Mouse (Mus musculus) adrenal gland (tissue): ENCODE data around the gene Otop2.

ENCODE experiments used
- intact Hi-C: fragments of 180-260 bp; cut with DNase I; formaldehyde crosslinking; loops from one replicate; pipeline ENCODE4 v1.15.1; 2025

Gene Otop2

DNA sequence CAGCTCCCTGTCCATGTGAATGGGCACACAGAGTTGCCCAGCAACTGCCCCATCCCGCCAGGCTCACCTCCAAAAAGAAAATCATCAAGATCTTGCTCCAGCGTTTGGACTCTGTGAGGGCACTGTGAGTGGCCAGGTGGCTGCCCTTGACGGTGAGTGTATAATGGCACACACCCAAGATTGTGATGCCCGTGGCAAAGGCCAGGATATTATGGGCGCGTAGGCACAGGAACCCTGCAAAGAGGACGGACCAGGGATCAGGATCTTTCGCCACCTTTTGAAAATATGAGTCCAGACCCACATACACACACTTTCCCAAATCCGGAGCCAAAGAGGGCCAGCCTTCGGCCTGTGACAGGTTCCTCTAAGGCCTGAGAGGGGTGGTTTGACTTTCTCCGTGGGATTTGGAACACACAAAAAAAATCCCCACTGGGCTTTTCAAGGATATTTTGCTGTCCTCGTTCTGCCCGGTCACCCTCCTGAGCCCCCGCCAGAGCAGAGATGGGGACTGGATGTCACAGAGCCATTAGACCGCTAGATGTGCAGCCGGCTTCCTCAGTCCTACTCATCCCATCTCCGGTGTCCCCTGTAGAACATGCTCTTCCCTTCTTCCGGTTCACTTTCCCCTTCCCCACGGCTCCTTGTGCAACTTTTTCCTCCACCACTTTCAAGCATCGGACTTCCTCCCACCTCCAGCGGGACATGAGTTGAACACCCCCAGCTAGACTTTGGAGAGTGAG is 10.3 kb upstream of the Otop2 start:
- intact Hi-C loops = no loop called here

- intact Hi-C loops = no loop called here
These were observed 9.6 kb upstream of the Otop2 start, which contains the start of gene Fads6 for GRCm38 (mm10) chr11:115297214-115297826. Gene Fads6, minus strand, starts transcription at chr11:115297663.

GRCm38 (mm10) chr11:115298160-115298559 is 8.8 kb upstream of the Otop2 start:
- intact Hi-C loops = no loop called here

DNA sequence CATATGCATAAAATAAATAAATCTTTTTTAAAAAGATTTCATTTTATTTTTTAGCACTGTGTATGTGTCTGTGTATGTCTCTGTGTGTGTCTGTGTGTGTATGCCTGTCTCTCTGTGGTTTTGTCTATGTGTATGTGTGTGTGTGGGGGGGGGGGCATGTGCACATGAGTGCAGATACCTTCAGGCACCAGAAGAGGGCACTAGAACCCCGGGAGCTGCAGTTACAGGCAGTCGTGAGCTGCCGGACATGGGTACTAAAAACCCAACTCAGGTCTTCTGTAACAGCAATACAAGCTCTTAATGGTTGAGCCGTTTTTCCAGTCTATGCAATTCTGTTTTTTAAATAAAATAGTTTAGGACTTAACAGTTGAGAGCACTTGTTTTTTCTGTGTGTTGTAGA is 6.2 kb upstream of the Otop2 start:
- intact Hi-C loops = no loop called here

DNA sequence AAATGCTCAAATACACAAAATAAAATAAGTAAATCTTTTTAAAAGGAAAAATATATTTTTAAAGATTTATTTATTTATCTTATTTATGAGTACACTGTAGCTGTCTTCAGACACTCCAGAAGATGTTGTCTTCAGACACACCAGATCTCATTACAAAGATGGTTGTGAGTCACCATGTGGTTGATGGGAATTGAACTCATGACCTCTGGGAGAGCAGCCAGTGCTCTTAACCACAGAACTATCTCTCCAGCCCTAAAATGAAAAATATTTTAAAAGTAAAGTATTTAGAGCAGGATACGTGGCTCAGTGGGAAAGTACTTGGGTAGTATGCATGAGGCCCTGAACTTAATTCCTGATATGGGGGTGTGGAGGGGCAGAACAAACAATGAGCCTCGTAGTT is 5.6 kb upstream of the Otop2 start:
- intact Hi-C loops = no loop called here

GRCm38 (mm10) chr11:115303167-115303566 is 3.8 kb upstream of the Otop2 start:
- intact Hi-C loops = no loop called here

DNA sequence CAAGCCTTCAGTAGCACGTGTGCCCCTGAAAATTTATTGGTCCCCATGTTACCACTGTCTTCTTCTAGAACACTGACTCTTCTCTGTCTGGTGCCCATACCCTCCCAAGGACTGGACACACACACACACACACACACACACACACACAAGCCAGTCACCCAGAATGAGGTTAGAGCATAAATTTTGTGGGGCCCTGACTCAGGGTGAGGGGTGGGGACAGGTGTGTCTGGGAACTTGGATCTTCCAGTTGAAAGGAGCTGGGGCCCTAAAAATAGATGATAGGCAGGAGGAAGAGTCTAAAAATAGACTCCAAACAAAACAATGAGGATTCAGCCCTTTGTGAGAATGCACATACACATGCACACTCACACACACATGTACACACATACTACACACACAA is 1.8 kb downstream of the Otop2 start:
- intact Hi-C loops = no loop called here

- intact Hi-C loops = no loop called here
These were observed 7.3 kb downstream of the Otop2 start for GRCm38 (mm10) chr11:115314249-115314648.

DNA sequence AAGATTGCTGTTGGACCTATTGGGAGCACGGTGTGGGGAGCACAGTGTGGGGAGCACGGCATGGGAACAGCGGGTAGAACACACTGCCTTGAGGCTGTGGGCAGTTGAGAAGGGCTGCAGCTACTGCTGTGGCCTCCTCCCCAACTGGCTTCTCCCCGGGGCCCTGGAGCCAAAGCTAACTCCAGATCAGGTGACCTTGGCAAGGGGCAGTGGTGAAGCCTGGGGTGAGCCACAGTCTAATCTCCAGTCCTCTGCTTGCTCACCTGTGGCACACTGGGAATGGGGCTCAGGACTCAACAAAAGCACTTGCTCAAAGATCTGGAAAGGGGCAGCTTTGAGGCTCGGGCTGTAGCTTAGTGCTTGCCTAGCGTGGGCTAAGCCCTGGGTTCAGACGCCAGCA is 10.2 kb downstream of the Otop2 start:
- intact Hi-C loops = no loop called here

DNA sequence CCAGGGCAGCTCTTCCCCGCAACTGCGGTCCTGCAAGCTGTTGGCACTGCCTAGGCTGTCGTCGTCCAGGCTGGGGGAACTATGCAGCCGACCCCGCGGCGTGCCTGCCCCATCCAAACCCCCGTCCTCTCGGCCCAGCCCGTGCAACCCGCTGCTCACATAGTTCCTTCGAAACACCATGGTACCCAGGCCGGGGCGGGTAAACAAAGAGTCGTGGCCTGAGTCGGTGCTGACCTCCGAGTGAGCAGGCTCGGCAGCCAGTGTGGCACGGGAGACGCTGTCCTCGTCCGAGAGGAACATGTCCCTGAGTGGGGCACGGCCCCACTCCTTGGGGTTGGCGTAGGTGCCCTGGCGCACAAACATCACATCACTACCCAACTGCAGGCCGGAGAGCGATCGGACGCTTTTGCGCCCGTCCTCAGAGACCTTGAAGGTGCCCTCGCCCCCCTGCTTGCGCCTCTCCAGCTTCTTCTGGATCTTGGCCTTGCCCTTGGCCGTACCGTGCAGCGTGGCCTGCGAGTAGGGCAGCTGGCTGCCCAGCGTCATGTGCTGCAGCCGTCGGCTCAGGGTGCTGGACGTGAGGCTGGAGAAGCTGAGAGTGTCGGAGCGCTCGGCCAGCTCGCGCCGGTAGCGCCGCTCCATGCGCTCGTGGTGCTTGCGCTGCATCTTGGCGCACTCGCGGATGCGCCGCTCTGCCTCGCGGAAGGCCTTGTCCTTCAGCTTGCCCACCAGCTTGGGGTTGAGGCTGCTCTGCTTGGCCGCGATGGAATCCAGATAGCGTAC is 11.5 kb downstream of the Otop2 start:
- intact Hi-C loops = loop anchor here (1.0 kb wide), 1 partner anchor 11 kb away; the partner anchor contains the start of gene Otop2

DNA sequence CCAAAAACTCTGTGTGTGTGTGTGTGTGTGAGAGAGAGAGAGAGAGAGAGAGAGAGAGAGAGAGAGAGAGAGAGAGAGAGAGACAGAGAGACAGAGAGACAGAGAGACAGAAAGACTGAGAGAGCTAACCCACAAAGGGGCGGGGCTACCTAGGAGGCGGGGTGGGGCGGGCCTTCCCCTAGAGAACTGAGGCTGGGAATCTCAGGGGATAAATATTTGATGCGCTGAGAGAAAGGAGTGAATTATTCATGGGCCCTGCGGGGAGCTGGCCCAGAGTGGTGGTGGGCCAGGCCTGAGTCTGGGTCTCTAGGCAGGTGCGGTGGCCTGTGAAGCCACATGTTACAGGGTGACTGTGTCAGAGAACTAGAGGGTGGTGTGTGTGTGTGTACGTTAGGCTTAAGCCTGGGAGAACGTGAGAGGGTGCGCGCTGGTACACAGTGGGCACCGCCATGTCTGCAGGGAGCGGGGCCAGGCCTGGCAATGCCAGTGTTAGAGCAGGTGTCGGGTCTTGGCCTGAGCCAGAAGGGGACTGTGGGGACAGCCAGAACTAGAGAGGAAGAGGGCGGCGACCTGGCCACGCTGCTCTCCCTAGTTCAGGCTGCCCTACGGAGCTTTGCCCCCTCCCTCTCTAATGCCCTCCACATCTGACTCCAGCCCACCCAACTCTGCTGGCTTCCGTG is 12.9 kb downstream of the Otop2 start:
- intact Hi-C loops = no loop called here

GRCm38 (mm10) chr11:115321906-115322693 is 15.1 kb downstream of the Otop2 start, which contains the start of gene Ush1g:
Gene Ush1g, minus strand, starts transcription at chr11:115322041.
- intact Hi-C loops = loop anchor here (2.0 kb wide), 1 partner anchor 33 kb away; no protein-coding TSS in a partner anchor

DNA sequence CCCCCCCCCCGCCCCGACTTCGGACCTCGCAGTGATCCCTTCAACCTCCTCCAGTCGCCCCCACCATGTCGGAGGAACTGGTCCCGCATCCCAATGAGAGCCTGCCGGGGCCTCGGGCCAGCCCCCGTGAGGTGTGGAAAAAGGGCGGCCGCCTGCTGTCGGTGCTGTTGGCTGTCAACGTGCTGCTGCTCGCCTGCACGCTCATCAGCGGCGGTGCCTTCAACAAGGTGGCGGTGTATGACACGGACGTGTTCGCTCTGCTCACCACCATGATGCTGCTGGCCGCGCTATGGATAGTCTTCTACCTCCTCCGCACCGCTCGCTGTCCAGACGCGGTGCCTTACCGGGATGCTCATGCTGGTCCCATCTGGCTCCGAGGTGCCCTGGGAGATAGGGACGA is 16.4 kb downstream of the Otop2 start:
- intact Hi-C loops = loop anchor here (2.0 kb wide), 1 partner anchor 31 kb away; no protein-coding TSS in a partner anchor

- intact Hi-C loops = no loop called here
These were observed 19.8 kb downstream of the Otop2 start for GRCm38 (mm10) chr11:115326730-115327129.

DNA sequence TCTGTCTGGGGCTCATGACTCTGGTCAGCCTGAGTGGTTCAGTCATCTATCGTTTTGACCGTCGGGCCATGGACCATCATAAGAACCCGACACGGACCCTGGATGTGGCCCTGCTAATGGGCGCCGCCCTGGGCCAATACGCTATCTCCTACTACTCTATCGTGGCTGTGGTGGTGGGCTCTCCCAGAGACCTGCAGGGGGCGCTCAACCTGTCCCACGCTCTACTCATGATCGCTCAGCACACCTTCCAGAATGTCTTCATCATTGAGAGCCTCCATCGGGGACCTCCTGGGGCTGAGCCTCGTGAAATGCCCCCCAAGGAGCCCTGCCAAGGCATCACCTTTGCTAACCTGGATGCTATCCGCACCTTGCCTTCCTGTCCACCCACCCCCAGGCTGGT is 22.4 kb downstream of the Otop2 start:
- intact Hi-C loops = no loop called here

GRCm38 (mm10) chr11:115334531-115334930 is 27.6 kb downstream of the Otop2 start, which contains the start of gene Otop3:
Gene Otop3, plus strand, starts transcription at chr11:115334731.
- intact Hi-C loops = no loop called here

- intact Hi-C loops = no loop called here
These were observed 28.3 kb downstream of the Otop2 start for GRCm38 (mm10) chr11:115335223-115335622.

GRCm38 (mm10) chr11:115336115-115336514 is 29.2 kb downstream of the Otop2 start:
- intact Hi-C loops = no loop called here

DNA sequence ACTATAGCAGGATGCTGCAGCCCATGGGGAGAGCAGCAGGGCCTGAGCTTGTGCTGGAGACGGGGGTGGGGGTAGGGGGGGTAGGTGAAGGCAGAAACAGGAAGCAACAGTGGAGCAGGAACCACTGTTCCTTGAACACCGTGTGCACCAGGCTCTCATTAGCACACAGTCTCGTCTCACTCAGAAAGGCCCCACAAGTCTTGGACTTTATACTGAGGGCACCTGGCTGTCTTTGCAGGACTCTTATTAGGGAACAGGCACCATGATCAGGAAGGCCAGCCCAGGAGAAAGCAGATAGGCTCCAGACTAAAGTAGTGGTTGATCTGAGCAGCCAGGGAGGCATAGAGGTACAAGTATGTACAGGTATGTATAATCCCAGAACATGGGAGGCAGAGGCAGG is 30.4 kb downstream of the Otop2 start:
- intact Hi-C loops = no loop called here

GRCm38 (mm10) chr11:115337826-115338225 is 30.9 kb downstream of the Otop2 start:
- intact Hi-C loops = no loop called here
